9 mouse cellular contexts compared by ENCODE assay signal in the genomic region with DNA sequence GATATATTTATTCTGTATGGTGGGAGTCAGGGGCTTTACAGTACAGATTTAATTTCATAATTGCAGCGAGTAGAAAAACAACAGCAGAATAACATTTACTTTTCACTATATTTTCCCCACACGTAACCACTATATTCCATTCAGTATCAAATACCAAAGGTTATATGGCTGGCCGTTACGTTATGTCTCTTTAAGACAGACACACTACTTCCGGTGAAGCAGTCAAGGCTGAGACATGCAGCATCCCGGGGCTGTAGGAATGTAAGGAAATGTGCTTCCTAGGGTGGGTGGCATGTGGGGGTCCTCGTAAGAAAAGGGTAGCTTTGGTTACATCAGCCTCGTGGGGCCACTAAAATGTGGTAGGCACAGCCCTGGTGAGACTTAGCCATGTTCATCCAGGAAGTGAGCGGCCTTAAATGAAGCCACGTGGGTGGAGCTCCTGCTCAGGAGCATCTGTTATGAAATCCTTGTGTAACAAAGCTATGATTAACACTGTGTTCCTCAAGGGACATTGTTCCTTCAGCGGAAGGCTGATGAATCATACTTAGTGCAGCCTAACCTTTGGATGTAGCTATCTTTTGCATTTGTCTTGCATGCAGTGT.
DNase-seq lines count a peak whose midpoint lies in the region; ATAC-seq lines count a peak whose summit lies in the region.
"Had no signal": no experiment of that assay in that cellular context is flagged by ENCODE, and none has a peak within 500 bp of the region (broad histone marks: within the 10 kb centered on the region; RNA-seq: fewer than 3 reads in every experiment).

No protein-coding gene starts in this region.

- intact Hi-C loops in gastrocnemius, postnatal 14 days (cut with DNase I; ENCODE audit: low total_unique reads) = no loop called here
- intact Hi-C loops in left cerebral cortex, postnatal 25 days (cut with DNase I) = loop anchor here (5.0 kb wide), 1 partner anchor 69 kb away; no protein-coding TSS in a partner anchor

- no peaks in the 10 kb centered on the region for H3K9me3 ChIP-seq in hindbrain, embryonic 11.5 days (ENCODE audit: control insufficient read depth, low read length)

- no peaks in the 10 kb centered on the region for H3K27me3 ChIP-seq in hindbrain, embryonic 11.5 days (ENCODE audit: control insufficient read depth, insufficient read depth, low read length)
- H3K27me3 ChIP-seq: neural tube, embryonic 12.5 days had no signal

- no peak overlapping the region for H3K9ac ChIP-seq in hindbrain, embryonic 11.5 days (ENCODE audit: low read depth, low read length)
- H3K9ac ChIP-seq: neural tube, embryonic 12.5 days had no signal

- peak; percentile 90 for ATAC-seq in frontal cortex, adult (ENCODE audit: low TSS enrichment)
- ATAC-seq in hindbrain, embryonic 11.5 days (ENCODE audit: low FRiP score) = no peak

- no peak overlapping the region for H3K4me3 ChIP-seq in hindbrain, embryonic 11.5 days (ENCODE audit: low read depth, low read length)
- H3K4me3 ChIP-seq: neural tube, embryonic 12.5 days had no signal

- no peak for DNase-seq in frontal cortex, postnatal 10 days (ENCODE audit: low spot score in 2 of 2)
- DNase-seq in MN1 (ENCODE audit: low spot score) = peak; percentile 89
- DNase-seq in gastrocnemius, postnatal 14 days = peak; percentile 22
- DNase-seq in left cerebral cortex, postnatal 25 days (ENCODE audit: low spot score in 2 of 2) = peak; percentile 55 to 91
- DNase-seq in hindbrain, embryonic 11.5 days (ENCODE audit: low spot score) = no peak
- no peak for DNase-seq in kidney, adult 18-20 months
- no peak for DNase-seq in cerebellum, adult 9-11 months

- no peaks in the 10 kb centered on the region for H3K4me1 ChIP-seq in hindbrain, embryonic 11.5 days (replicated peaks; ENCODE audit: control insufficient read depth, insufficient read depth, low read length)
- H3K4me1 ChIP-seq: neural tube, embryonic 12.5 days had no signal

- H3K27ac ChIP-seq in hindbrain, embryonic 11.5 days (ENCODE audit: low read depth, low read length) = no peak overlapping the region
- H3K27ac ChIP-seq: neural tube, embryonic 12.5 days had no signal

- H3K36me3 ChIP-seq in hindbrain, embryonic 11.5 days (ENCODE audit: control insufficient read depth, insufficient read depth, low read length) = peaks cover 8% of the 10 kb centered on the region; the same call in 1 of the 2 replicates

- H3K4me2 ChIP-seq in hindbrain, embryonic 11.5 days (replicated peaks; ENCODE audit: low read depth, low read length) = no peak overlapping the region
- H3K4me2 ChIP-seq: neural tube, embryonic 12.5 days had no signal

- 85% methylated on average over 11 of the region's 11 CpGs for WGBS in hindbrain, embryonic 11.5 days

Comparison
In these comparisons a context has a peak if more than half of its experiments do, and no peak if none do; other contexts are left out.
1. DNase-seq: peak in MN1 (single experiment), gastrocnemius, postnatal 14 days (single experiment) and left cerebral cortex, postnatal 25 days (2 of 2); none in frontal cortex, postnatal 10 days (0 of 2), hindbrain, embryonic 11.5 days (single experiment), kidney, adult 18-20 months (single experiment) and cerebellum, adult 9-11 months (single experiment).